Mouse (Mus musculus): ENCODE data around the gene Mtus2. TPM values are rescaled to one million over a fixed set of nuclear protein-coding genes. Genes with fewer than 3 reads are reported as not detected.

Gene Mtus2
- polyA plus RNA-seq, 1 experiment, result 1.8 TPM

DNA sequence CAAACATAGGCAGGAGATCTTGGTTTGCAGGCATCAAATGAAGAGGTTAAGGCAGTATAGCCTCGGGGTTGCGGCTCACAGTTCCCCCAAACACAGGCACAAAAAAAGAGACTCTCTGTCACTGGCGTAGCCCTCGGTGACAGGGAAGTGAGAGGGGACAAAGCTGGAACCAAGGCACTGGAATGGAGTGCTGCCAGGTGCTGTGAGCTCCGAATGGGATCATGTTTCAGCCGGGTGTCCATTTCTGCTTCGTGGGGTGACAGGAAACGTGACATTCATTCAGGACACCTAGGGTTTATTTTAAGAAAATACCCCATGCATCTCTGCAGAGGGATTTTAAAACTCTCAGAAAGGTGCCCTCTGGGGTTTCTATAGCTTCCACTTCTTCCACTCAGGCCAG lies 397.4 kb downstream of the Mtus2 start:
- Histone ChIP-seq H3K4me1 (ENCODE audit: control insufficient read depth, insufficient read depth, insufficient read length, low read length) (peaks cover 3% of the 10 kb centered on the region; the same call in 1 of the 2 replicates), H3K4me3 (ENCODE audit: insufficient read depth, low read depth, low read length) (no peak overlapping the region), H3K27ac (replicated peaks; ENCODE audit: low read depth, low read length) (no peak overlapping the region)

GRCm38 (mm10) chr5:148355822-148356221 lies 398.7 kb downstream of the Mtus2 start:
- Histone ChIP-seq H3K27ac (replicated peaks; ENCODE audit: low read depth, low read length) (no peak overlapping the region), H3K4me3 (ENCODE audit: insufficient read depth, low read depth, low read length) (no peak overlapping the region), H3K4me1 (ENCODE audit: control insufficient read depth, insufficient read depth, insufficient read length, low read length) (peaks cover 3% of the 10 kb centered on the region; the same call in 1 of the 2 replicates)

- no peak overlapping the region for H3K27ac ChIP-seq (replicated peaks; ENCODE audit: low read depth, low read length)
- H3K4me3 ChIP-seq (ENCODE audit: insufficient read depth, low read depth, low read length), result no peak overlapping the region
Observed at GRCm38 (mm10) chr5:148357168-148357567, 400.0 kb downstream of the Mtus2 start.

DNA sequence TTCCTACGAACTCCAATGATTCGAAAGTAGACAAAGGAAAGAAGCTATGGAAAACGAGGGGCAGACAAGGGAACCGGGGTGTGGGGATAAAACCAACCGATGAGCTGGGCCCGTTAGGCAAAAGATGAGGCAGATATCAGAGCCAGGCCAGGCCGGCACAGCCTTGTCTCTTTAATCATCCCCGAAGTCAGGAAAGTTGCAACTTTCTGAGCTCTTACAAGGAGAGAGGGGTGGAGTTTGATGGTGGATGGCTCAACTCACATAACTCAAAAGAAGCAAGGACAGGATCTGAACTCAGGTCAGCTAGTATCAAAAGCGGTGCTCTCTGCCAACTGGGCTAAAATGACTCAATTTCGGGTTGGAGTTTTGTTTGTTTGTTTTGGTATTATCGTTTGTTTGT lies 402.0 kb downstream of the Mtus2 start:
- no peak overlapping the region for H3K27ac ChIP-seq (replicated peaks; ENCODE audit: low read depth, low read length)
- peaks cover 5% of the 10 kb centered on the region; the same call in 1 of the 2 replicates for H3K4me1 ChIP-seq (ENCODE audit: control insufficient read depth, insufficient read depth, insufficient read length, low read length)
- no peak overlapping the region for H3K4me3 ChIP-seq (ENCODE audit: insufficient read depth, low read depth, low read length)

More at GRCm38 (mm10) chr5:148357168-148357567, 400.0 kb downstream of the Mtus2 start:
- H3K4me1 ChIP-seq (ENCODE audit: control insufficient read depth, insufficient read depth, insufficient read length, low read length), result peaks cover 3% of the 10 kb centered on the region; the same call in 1 of the 2 replicates

DNA sequence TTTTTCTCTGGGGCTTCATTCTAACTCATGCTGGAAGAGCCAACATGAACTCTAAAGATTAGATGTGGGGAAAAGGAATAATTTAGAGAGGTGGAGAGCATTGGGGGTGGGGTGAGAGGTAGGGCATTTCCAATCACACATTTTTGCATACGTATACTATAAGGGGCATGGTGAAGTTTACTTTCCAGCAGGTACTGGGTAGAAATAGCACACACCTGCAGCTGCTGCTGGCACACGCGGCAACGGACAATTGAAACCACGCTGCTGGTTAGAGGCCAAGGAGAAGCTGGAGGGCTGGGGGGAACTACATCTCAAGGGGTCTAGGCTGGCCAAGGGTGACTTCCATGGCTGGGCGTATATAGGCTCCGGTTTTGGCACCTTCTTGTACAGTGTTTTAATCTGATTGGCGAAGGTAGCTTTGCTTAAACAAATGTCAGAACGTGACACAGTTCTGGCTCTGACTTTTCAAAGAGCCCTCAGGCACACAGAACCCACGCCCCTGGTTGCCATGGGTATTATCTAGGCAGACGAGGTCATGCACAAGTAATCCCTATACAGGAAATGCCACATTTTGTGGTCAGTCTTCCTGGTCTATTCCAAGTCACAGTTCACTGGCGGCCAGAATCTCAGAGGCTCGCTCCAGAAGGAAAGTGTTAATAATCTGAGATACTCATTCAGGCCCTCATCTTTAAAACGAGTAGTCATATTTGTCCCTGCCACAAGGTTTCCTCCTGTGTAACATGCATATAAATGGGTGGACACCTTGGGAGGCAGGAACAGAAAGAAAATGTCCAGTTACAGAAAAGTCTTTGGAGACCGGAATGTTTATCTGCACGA lies 404.0 kb downstream of the Mtus2 start:
- Histone ChIP-seq H3K27ac (replicated peaks; ENCODE audit: low read depth, low read length) (no peak overlapping the region), H3K4me1 (ENCODE audit: control insufficient read depth, insufficient read depth, insufficient read length, low read length) (peaks cover 2% of the 10 kb centered on the region; the same call in 1 of the 2 replicates), H3K4me3 (ENCODE audit: insufficient read depth, low read depth, low read length) (no peak overlapping the region)

- H3K4me3 ChIP-seq (ENCODE audit: insufficient read depth, low read depth, low read length), result no peak overlapping the region
- peaks cover 2% of the 10 kb centered on the region; the same call in 1 of the 2 replicates for H3K4me1 ChIP-seq (ENCODE audit: control insufficient read depth, insufficient read depth, insufficient read length, low read length)
- no peak overlapping the region for H3K27ac ChIP-seq (replicated peaks; ENCODE audit: low read depth, low read length)
Observed at GRCm38 (mm10) chr5:148361759-148362010, 404.6 kb downstream of the Mtus2 start.

GRCm38 (mm10) chr5:148362296-148362695 lies 405.2 kb downstream of the Mtus2 start:
- H3K27ac ChIP-seq (replicated peaks; ENCODE audit: low read depth, low read length), result no peak overlapping the region

DNA sequence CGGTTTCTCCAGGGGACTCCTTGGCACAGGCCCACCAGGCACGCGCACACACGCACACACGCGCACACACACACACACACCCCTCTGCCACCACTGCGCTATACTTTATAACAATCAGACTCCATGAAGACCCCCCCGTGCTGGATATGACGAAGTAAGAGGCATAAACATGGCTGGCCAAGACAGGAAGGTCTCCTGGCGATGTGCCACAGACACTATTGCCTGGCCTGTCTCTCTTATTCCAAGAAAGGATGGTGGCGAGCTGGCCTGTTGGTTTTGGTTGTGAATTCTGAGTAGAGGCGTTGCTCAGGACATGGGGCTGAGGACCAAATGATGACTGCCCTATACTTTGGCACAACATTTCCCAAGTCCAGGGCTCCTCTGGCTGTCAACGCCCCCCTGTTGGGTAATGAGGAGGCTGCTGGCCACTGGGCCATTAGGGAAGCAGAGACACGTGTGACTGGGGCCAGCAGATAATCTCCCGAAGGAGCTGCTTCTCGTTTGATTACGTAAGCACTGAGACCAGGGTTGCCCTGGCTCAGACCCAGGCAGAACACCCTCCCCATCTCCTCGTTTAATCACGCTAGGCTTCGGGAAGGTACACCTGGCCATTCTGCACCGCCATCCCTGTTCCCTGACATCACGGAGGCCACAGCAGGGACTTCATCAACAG lies 406.5 kb downstream of the Mtus2 start:
- peaks cover 2% of the 10 kb centered on the region; the same call in 1 of the 2 replicates for H3K4me1 ChIP-seq (ENCODE audit: control insufficient read depth, insufficient read depth, insufficient read length, low read length)
- no peak overlapping the region for H3K27ac ChIP-seq (replicated peaks; ENCODE audit: low read depth, low read length)
- H3K4me3 ChIP-seq (ENCODE audit: insufficient read depth, low read depth, low read length), result no peak overlapping the region

More at GRCm38 (mm10) chr5:148362296-148362695, 405.2 kb downstream of the Mtus2 start:
- Histone ChIP-seq H3K4me1 (ENCODE audit: control insufficient read depth, insufficient read depth, insufficient read length, low read length) (peaks cover 2% of the 10 kb centered on the region; the same call in 1 of the 2 replicates), H3K4me3 (ENCODE audit: insufficient read depth, low read depth, low read length) (no peak overlapping the region)

Other genes with a start within 250 kb of the Mtus2 start
- 15.6 and 24.1 TPM in 2 replicates for gene Flt1, start 231.3 kb upstream of the Mtus2 start, polyA plus RNA-seq (2012; ENCODE audit: insufficient read depth, insufficient read length, missing spikeins)
- gene Pomp, start 96.9 kb upstream of the Mtus2 start, polyA plus RNA-seq (2012; ENCODE audit: insufficient read depth, insufficient read length, missing spikeins), result 217 and 239 TPM in 2 replicates
- 7.9 and 10.8 TPM in 2 replicates for gene Slc46a3, start 62.5 kb upstream of the Mtus2 start, polyA plus RNA-seq (2012; ENCODE audit: insufficient read depth, insufficient read length, missing spikeins)